Mouse (Mus musculus): ENCODE results near the gene Ctdspl. TPM values are rescaled to one million over a fixed set of nuclear protein-coding genes. Genes with fewer than 3 reads are reported as not detected.
A peak's percentile ranks its signal among the peaks of the same experiment; 100 is the strongest.

Gene Ctdspl
- polyA plus RNA-seq, 1 experiment from 2014 or later: 2.5 TPM

DNA sequence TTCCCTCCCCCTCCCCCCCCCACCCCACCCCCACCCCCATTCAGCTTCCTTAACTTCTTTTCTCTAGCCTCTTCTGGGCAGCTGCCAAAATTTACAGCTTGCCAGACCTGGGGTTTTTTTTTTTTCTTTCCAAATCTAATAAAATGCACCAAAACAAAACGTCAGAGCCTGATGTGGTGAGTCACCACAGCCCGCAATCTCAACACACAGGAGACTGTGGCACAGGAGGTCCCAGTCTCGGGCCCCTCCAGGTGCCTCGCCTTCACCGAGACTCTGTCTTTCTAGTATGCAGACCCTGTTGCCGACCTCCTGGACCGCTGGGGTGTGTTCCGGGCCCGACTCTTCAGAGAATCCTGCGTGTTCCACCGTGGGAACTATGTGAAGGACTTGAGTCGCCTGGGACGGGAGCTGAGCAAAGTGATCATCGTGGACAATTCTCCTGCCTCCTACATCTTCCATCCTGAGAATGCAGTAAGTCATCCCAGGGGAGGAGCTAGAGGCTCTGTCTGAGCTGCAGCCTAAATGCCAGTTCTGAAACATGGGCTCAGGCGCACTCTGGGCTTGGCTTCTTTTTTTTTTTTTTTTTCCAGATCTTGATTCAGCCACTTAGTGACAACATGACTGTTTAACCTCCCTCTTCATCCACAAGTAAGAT, 111.0 kb downstream of the Ctdspl start:
- no peak overlapping the region for H3K4me3 ChIP-seq (replicated peaks)
- no peaks in the 10 kb centered on the region for H3K27me3 ChIP-seq
- H3K4me1 ChIP-seq (replicated peaks): no peaks in the 10 kb centered on the region; the same call in 1 of the 2 replicates
- H3K36me3 ChIP-seq (replicated peaks): peaks cover 21% of the 10 kb centered on the region
- no peak overlapping the region for H3K27ac ChIP-seq (replicated peaks)
- ATAC-seq (ENCODE audit: insufficient read depth): no peak
- WGBS (ENCODE audit: insufficient replicate concordance): 76% methylated on average over 15 of the region's 15 CpGs
- H3K9ac ChIP-seq: no peak overlapping the region
- H3K9me3 ChIP-seq (replicated peaks): no peaks in the 10 kb centered on the region
- H3K4me2 ChIP-seq: no peak overlapping the region

DNA sequence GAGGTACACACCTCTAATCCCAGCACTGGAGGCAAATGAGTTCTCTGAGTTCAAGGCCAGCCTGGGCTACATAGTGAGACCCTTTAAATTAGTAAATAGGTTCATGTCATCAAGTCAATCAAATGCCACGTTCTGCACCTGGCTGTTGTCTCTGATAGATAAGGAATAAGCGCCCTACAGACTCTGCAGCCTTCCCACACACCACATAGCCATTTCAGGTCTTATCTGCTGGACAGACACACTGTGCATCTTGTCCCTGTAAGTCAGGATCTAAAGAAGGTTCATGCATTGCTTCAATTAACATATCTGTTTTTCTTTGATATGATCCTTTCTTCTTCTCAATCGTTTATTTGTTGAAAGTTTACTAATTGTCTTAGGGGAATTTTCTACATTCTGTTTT, 112.3 kb downstream of the Ctdspl start:
- no peak overlapping the region for H3K4me3 ChIP-seq (replicated peaks)
- no peaks in the 10 kb centered on the region for H3K27me3 ChIP-seq
- H3K9me3 ChIP-seq (replicated peaks): no peaks in the 10 kb centered on the region
- H3K9ac ChIP-seq: no peak overlapping the region
- H3K4me2 ChIP-seq: no peak overlapping the region
- no peak for ATAC-seq (ENCODE audit: insufficient read depth)
- no peaks in the 10 kb centered on the region; the same call in 1 of the 2 replicates for H3K4me1 ChIP-seq (replicated peaks)
- peaks cover 21% of the 10 kb centered on the region for H3K36me3 ChIP-seq (replicated peaks)
- 16% methylated on average over 3 of the region's 3 CpGs for WGBS (ENCODE audit: insufficient replicate concordance)
- H3K27ac ChIP-seq (replicated peaks): no peak overlapping the region

DNA sequence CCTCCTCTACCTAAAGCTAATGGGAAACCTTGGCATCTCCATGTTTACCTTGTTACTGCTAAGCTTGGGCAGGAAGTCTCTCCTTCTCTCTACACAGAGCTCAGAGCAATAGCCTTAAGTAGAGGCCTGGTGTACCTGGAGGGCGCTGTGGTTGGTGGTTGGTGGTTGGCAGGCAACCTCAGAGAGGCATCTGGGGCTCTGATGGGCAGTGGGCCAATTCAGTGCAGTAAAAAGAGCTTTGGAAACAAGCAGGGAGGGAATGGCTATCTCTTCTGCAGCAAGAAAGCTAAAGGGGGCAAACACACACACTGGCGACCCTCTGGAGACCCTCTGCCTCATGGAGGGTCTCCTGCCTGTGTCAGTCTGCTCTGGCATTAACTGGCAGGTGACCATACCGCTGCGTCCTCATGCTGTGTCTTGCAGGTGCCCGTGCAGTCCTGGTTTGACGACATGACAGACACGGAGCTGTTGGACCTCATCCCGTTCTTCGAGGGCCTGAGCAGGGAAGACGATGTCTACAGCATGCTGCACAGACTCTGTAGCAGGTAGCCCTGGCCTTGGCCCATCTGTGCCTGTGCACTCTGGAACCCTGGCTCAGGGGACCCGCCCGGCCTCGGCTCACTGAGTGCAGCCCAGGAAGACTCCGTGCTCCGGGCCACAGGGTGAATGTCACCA, 114.0 kb downstream of the Ctdspl start:
- Histone ChIP-seq H3K9ac (no peak overlapping the region), H3K9me3 (replicated peaks) (no peaks in the 10 kb centered on the region), H3K4me1 (replicated peaks) (no peaks in the 10 kb centered on the region; the same call in 1 of the 2 replicates), H3K27me3 (no peaks in the 10 kb centered on the region), H3K4me3 (replicated peaks) (no peak overlapping the region), H3K36me3 (replicated peaks) (peaks cover 21% of the 10 kb centered on the region), H3K4me2 (no peak overlapping the region), H3K27ac (replicated peaks) (no peak overlapping the region)
- no peak for ATAC-seq (ENCODE audit: insufficient read depth)
- 82% methylated on average over 15 of the region's 15 CpGs for WGBS (ENCODE audit: insufficient replicate concordance)

DNA sequence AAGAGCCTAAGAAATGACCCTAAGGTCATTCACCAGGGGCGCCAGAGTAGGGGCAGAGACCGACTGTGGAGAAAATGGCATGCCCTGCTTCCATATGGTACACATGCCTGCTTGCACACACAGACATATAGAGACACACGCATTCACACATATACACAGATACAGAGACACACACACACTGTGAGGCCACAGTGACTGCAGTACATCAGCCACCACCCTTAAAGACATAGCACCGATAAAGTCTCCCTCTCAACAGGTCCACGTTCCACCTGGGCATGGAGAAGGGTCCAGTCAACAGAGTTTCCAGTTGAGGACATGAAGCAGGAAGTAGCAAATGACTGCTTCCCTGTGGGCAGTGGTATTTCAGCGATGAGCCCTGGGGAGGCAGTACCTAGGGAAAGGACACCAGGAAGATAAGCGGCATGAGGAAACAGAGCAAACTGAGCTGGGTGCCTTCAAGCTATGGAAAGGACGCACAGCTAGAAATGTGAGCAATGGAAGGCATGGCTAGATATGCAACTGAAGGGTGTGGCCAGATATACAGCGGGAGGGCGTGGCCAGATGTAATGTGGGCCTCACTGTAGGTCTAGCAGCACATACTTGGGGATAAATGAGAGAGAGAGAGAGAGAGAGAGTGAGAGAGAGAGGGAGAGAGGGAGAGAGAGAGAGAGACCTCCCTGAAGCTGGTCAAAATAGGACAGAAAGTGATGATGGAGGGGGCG, 122.1 kb downstream of the Ctdspl start:
- ATAC-seq (ENCODE audit: insufficient read depth): peak; percentile 74
- WGBS (ENCODE audit: insufficient replicate concordance): 42% methylated on average over 11 of the region's 11 CpGs
- no peak overlapping the region for H3K4me3 ChIP-seq (replicated peaks)
- H3K27ac ChIP-seq (replicated peaks): peak overlapping the region; percentile 48; the same call in 1 of the 2 replicates
- no peaks in the 10 kb centered on the region for H3K36me3 ChIP-seq (replicated peaks)
- no peak overlapping the region for H3K9ac ChIP-seq
- peaks cover 17% of the 10 kb centered on the region for H3K27me3 ChIP-seq
- H3K4me1 ChIP-seq (replicated peaks): peaks cover 31% of the 10 kb centered on the region
- no peaks in the 10 kb centered on the region for H3K9me3 ChIP-seq (replicated peaks)
- peak overlapping the region; percentile 40 for H3K4me2 ChIP-seq

DNA sequence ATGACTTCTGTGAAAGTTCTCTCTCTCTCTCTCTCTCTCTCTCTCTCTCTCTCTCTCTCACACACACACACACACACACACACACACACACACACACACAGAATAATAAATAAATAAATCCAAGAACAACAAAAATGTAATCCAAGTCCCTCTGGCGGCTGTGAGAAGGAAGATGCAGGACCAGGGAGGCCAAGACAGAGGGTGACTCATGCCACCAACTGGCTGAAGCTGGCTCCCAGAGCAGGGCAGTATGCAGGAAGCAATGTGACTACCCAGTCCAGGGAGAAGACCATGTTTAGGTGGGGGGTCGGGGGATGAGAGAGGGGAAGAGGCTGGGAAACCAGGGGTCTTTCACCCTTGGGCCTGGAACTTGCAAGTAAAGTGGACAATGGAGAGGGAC, 124.9 kb downstream of the Ctdspl start:
- 40% methylated on average over 2 of the region's 2 CpGs for WGBS (ENCODE audit: insufficient replicate concordance)
- H3K9me3 ChIP-seq (replicated peaks): no peaks in the 10 kb centered on the region

DNA sequence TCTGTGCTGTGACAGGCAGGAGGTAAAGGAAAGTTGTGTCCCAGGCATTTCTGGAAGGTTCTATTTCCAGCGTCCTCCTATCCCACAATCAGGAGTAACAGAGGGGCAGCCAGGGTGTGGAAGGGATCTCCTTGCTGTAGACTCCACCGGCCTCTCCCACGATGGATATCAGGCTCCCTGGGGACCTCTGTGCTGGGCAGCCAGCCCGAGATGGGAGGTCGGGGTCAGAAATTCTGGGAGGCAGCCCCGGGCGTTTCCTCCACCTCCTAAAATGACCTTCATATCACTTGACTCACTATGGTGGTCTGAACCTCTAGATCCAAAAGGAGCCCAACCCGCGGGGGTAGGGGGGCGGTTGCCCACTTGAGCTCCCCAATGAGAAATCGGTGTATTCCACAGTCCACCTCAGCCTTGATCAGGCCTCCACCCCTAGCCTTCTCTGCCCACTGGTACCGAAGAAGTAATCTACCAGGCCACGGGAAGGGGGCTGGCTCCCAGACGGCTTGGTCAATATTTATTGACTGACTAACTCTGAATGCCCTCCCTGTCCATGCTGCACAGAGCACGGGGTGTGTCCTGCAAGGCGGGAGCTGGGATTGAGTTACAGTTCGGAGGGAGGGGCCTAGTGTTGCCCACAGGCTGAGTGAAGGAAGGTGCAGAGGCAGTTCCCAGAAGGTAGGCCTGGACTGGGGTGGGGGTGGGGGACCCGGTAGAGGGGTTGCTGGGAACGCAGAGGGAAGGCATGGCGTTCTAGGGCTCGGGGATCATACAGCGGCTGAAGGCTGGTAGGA, 126.1 kb downstream of the Ctdspl start, which contains the start of gene Vill:
TSS of gene Vill (plus strand) at position 625 of the 791 bp plus-strand sequence.
- Histone ChIP-seq H3K4me3 (replicated peaks) (peak within 1 kb of the TSS; percentile 36), H3K27ac (replicated peaks) (no peak within 1 kb of the TSS), H3K9me3 (replicated peaks) (no peaks in the 10 kb centered on the region), H3K36me3 (replicated peaks) (no peaks in the 10 kb centered on the region), H3K4me2 (peak within 1 kb of the TSS; percentile 56), H3K4me1 (replicated peaks) (peaks cover 31% of the 10 kb centered on the region), H3K9ac (no peak within 1 kb of the TSS), H3K27me3 (peaks cover 36% of the 10 kb centered on the region)
- WGBS (ENCODE audit: insufficient replicate concordance): 29% methylated on average over 22 of the region's 22 CpGs
- peak; percentile 70 for ATAC-seq (ENCODE audit: insufficient read depth)

More for the DNA sequence above, 124.9 kb downstream of the Ctdspl start:
- ATAC-seq (ENCODE audit: insufficient read depth): no peak
- H3K36me3 ChIP-seq (replicated peaks): no peaks in the 10 kb centered on the region
- H3K4me2 ChIP-seq: no peak overlapping the region
- H3K9ac ChIP-seq: no peak overlapping the region
- no peak overlapping the region for H3K4me3 ChIP-seq (replicated peaks)
- no peak overlapping the region for H3K27ac ChIP-seq (replicated peaks)
- peaks cover 35% of the 10 kb centered on the region for H3K4me1 ChIP-seq (replicated peaks)
- peaks cover 36% of the 10 kb centered on the region for H3K27me3 ChIP-seq

DNA sequence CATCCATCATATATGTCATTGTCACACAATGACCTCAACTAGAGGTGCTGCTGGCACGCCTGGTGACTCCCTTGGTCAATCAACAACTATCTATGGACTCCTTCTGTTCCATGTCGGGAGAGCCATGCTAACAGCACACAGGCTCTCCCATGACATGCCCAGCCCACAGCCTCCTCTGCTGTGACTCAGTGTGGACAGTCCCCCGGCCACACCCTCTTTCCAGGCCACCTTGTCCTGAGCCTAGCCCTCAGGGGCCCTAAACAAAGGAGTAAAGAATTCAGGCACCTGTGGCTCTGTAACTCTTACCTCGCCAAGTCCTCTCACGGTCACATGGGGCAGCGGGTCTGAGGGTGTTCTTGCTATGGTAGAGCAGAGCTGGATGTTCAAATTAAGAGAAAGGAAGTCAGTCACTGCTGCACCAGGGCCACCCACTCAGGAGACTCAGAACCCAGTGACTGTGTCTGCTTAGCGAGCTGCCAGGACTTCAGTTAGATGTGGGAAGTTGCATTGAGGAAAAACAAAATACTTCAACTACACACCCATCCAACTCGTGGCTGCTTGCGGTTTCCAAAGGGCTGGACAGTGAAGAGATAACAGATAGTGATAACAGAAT, 127.8 kb downstream of the Ctdspl start:
- Histone ChIP-seq H3K4me3 (replicated peaks) (no peak overlapping the region), H3K36me3 (replicated peaks) (no peaks in the 10 kb centered on the region), H3K9me3 (replicated peaks) (no peaks in the 10 kb centered on the region), H3K27ac (replicated peaks) (no peak overlapping the region), H3K4me2 (no peak overlapping the region), H3K9ac (no peak overlapping the region), H3K27me3 (peaks cover 36% of the 10 kb centered on the region), H3K4me1 (replicated peaks) (peaks cover 16% of the 10 kb centered on the region)
- 47% methylated on average over 9 of the region's 9 CpGs for WGBS (ENCODE audit: insufficient replicate concordance)
- ATAC-seq (ENCODE audit: insufficient read depth): no peak

DNA sequence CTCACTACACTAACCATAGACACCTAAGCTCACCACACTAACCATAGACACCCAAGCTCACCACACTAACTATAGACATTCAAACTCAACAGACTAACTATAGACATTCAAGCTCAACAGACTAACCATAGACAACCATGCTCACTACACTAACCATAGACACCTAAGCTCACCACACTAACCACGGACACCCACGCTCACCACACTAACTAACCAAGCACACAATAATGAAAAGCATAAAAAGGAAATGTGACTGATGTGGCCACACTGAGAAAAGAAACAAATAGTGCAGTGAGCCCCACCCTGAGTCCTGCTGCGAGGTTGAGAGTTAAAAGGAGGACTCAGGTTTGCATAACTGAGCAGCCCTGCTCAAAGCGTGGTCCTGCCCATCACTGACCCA, 129.1 kb downstream of the Ctdspl start:
- peaks cover 36% of the 10 kb centered on the region for H3K27me3 ChIP-seq
- H3K4me2 ChIP-seq: no peak overlapping the region
- no peak overlapping the region for H3K4me3 ChIP-seq (replicated peaks)
- 0 out of 2 replicates have a peak, but pooled peaks cover 12% of the 10 kb centered on the region for H3K4me1 ChIP-seq (replicated peaks)
- H3K9me3 ChIP-seq (replicated peaks): no peaks in the 10 kb centered on the region
- 63% methylated on average over 4 of the region's 4 CpGs for WGBS (ENCODE audit: insufficient replicate concordance)
- no peak overlapping the region for H3K9ac ChIP-seq
- H3K27ac ChIP-seq (replicated peaks): no peak overlapping the region
- no peak for ATAC-seq (ENCODE audit: insufficient read depth)
- no peaks in the 10 kb centered on the region for H3K36me3 ChIP-seq (replicated peaks)

DNA sequence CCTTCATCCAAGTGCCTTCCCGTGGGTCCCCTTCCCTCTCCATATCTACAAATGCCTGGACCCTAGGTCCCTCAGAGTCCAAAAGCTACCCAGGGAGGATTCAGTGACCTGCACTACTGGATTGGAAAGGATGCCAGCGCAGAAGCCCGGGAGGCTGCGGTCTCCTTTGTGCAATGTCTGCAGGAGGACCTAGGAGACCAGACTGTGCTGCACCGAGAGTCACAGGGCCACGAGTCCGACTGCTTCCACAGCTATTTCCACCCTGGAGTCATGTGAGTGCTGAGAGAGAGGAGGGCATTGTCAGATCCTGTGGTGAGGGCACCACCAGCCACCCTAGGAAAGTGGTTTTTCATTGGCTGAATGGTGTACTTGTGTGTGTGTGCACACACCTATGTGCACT, 132.0 kb downstream of the Ctdspl start:
- H3K4me2 ChIP-seq: no peak overlapping the region
- 66% methylated on average over 7 of the region's 7 CpGs for WGBS (ENCODE audit: insufficient replicate concordance)
- peaks cover 10% of the 10 kb centered on the region; the same call in 1 of the 2 replicates for H3K4me1 ChIP-seq (replicated peaks)
- no peak overlapping the region for H3K9ac ChIP-seq
- no peak for ATAC-seq (ENCODE audit: insufficient read depth)
- H3K4me3 ChIP-seq (replicated peaks): no peak overlapping the region
- no peaks in the 10 kb centered on the region for H3K36me3 ChIP-seq (replicated peaks)
- no peak overlapping the region for H3K27ac ChIP-seq (replicated peaks)
- H3K27me3 ChIP-seq: peaks cover 20% of the 10 kb centered on the region
- no peaks in the 10 kb centered on the region for H3K9me3 ChIP-seq (replicated peaks)

DNA sequence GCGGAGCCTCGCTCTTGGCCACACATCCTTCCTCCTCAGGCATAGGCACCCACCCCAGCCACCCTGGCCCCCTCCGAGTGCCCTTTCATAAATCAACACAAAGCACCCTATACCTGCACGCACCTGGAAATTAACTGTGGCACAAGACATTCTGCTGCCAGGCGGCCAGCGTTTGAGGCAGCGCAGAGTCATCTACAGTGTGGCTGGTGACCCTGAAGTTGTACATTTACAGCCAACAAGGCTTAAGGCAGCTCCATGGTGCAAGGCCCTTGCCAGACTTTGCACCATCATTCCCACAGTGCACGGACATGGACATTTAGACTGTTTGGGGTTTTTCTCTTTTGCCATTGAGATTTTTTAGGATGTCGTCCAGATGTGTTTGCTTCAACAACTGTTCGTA, 134.4 kb downstream of the Ctdspl start:
- peaks cover 8% of the 10 kb centered on the region; the same call in 1 of the 2 replicates for H3K4me1 ChIP-seq (replicated peaks)
- H3K27ac ChIP-seq (replicated peaks): no peak overlapping the region
- no peaks in the 10 kb centered on the region for H3K36me3 ChIP-seq (replicated peaks)
- H3K9me3 ChIP-seq (replicated peaks): no peaks in the 10 kb centered on the region
- 73% methylated on average over 10 of the region's 10 CpGs for WGBS (ENCODE audit: insufficient replicate concordance)
- ATAC-seq (ENCODE audit: insufficient read depth): no peak
- no peak overlapping the region for H3K9ac ChIP-seq
- H3K4me3 ChIP-seq (replicated peaks): no peak overlapping the region
- no peak overlapping the region for H3K4me2 ChIP-seq
- 0 out of 2 replicates have a peak, but pooled peaks cover 4% of the 10 kb centered on the region for H3K27me3 ChIP-seq
